Mouse (Mus musculus) CH12.LX (cell line): ENCODE data around the gene Gm20388. TPM values are rescaled to one million over a fixed set of nuclear protein-coding genes. Genes with fewer than 3 reads are reported as not detected.

ENCODE experiments used
- DNase-seq: peaks from one replicate; pipeline ENCODE4 v3.0.0-alpha.2; 2013; ENCODE audit errors: extremely low read depth
- H3K27ac ChIP-seq: 2 replicates; pipeline ENCODE4 v1.5.1; 2012; ENCODE audit warnings: low read depth, mild to moderate bottlenecking, control low read depth, moderate library complexity; ENCODE audit not compliant: insufficient read depth
- H3K27me3 ChIP-seq: replicated peaks from 2 replicates; pipeline ENCODE3; 2012; ENCODE audit warnings: inconsistent platforms
- H3K36me3 ChIP-seq, 2 experiments: replicated peaks in 1 of 2; 2 replicates each; pipeline versions ENCODE3 to v1.6.1; 2012; ENCODE audit warnings: inconsistent platforms in 1 of 2, low read length in 1 of 2, mild to moderate bottlenecking in 1 of 2, mixed read lengths in 1 of 2, moderate library complexity in 1 of 2; ENCODE audit not compliant: control insufficient read depth in 1 of 2, insufficient read depth in 1 of 2
- H3K4me1 ChIP-seq, 2 experiments: 2 replicates each; pipeline ENCODE4 v1.6.1; 2012; ENCODE audit warnings: inconsistent platforms in 1 of 2, moderate library complexity in 1 of 2; ENCODE audit not compliant: insufficient read depth in 2 of 2, control insufficient read depth in 1 of 2
- H3K4me2 ChIP-seq: 2 replicates; pipeline ENCODE4 v1.6.1; 2012; ENCODE audit warnings: low read depth, mild to moderate bottlenecking, control low read depth; ENCODE audit not compliant: poor library complexity, insufficient read depth, severe bottlenecking
- H3K4me3 ChIP-seq, 3 experiments: fragments of 150-350 bp in 1 of 3; sonication (generic) in 1 of 3; replicated peaks in 1 of 3; 2 replicates each; pipeline versions ENCODE3 to v1.5.1; 2011 to 2012; ENCODE audit warnings: low read depth in 2 of 3, low read length in 2 of 3, mild to moderate bottlenecking in 2 of 3, moderate library complexity in 2 of 3, control low read depth in 1 of 3, improper control_type of control experiment in 1 of 3, inconsistent platforms in 1 of 3, mixed read lengths in 1 of 3; ENCODE audit not compliant: poor library complexity in 1 of 3
- H3K79me2 ChIP-seq: replicated peaks from 2 replicates; pipeline ENCODE4 v1.6.1; 2012; ENCODE audit warnings: mild to moderate bottlenecking, moderate library complexity; ENCODE audit not compliant: control insufficient read depth, poor library complexity, insufficient read depth, severe bottlenecking; ENCODE audit errors: extremely low read depth
- H3K9ac ChIP-seq: 2 replicates; pipeline ENCODE4 v1.6.1; 2012; ENCODE audit warnings: low read depth, mild to moderate bottlenecking, control low read depth, moderate library complexity; ENCODE audit not compliant: insufficient read depth
- H3K9me3 ChIP-seq: replicated peaks from 2 replicates; pipeline ENCODE3; 2012; ENCODE audit warnings: low read length, inconsistent platforms, mixed read lengths
- BHLHE40 ChIP-seq: IDR thresholded peaks from 2 replicates; pipeline ENCODE4 v1.6.1; 2011; ENCODE audit warnings: mild to moderate bottlenecking, low read depth, low read length, improper control_type of control experiment
- CHD1 ChIP-seq: IDR thresholded peaks from 2 replicates; pipeline ENCODE4 v1.6.1; 2012; ENCODE audit warnings: low read depth, low read length, improper control_type of control experiment, inconsistent platforms
- CHD2 ChIP-seq: IDR thresholded peaks from 2 replicates; pipeline ENCODE4 v1.6.1; 2011; ENCODE audit warnings: low read length, improper control_type of control experiment
- E2F4 ChIP-seq: IDR thresholded peaks from 2 replicates; pipeline ENCODE4 v1.6.1; 2011; ENCODE audit warnings: low read depth, low read length, improper control_type of control experiment; ENCODE audit not compliant: insufficient replicate concordance
- ELF1 ChIP-seq: IDR thresholded peaks from 2 replicates; pipeline ENCODE4 v1.6.1; 2014; ENCODE audit warnings: low read depth, mild to moderate bottlenecking, inconsistent platforms, low read length, improper control_type of control experiment
- ETS1 ChIP-seq: conservative IDR thresholded peaks from 2 replicates; pipeline ENCODE4 v1.6.1; 2012; ENCODE audit warnings: low read depth, mild to moderate bottlenecking, inconsistent platforms, low read length, improper control_type of control experiment, moderate library complexity
- GABPA ChIP-seq: IDR thresholded peaks from 2 replicates; pipeline ENCODE4 v1.6.1; 2012; ENCODE audit warnings: low read depth, low read length, improper control_type of control experiment, inconsistent platforms; ENCODE audit not compliant: insufficient replicate concordance
- HCFC1 ChIP-seq: IDR thresholded peaks from 2 replicates; pipeline ENCODE4 v1.6.1; 2012; ENCODE audit warnings: low read depth, mild to moderate bottlenecking, inconsistent platforms, low read length, improper control_type of control experiment
- IRF4 ChIP-seq: IDR thresholded peaks from 2 replicates; pipeline ENCODE4 v1.6.1; 2014; ENCODE audit warnings: low read depth, mild to moderate bottlenecking, inconsistent platforms, low read length, improper control_type of control experiment
- JUN ChIP-seq: IDR thresholded peaks from 2 replicates; pipeline ENCODE4 v1.6.1; 2011; ENCODE audit warnings: low read depth, mild to moderate bottlenecking, low read length, improper control_type of control experiment, moderate library complexity; ENCODE audit not compliant: insufficient read depth
- JUND ChIP-seq: conservative IDR thresholded peaks from 2 replicates; pipeline ENCODE4 v1.6.1; 2011; ENCODE audit warnings: low read depth, low read length, improper control_type of control experiment
- KAT2A ChIP-seq: IDR thresholded peaks from 2 replicates; pipeline ENCODE4 v1.6.1; 2012; ENCODE audit warnings: low read length, improper control_type of control experiment, inconsistent platforms; ENCODE audit not compliant: insufficient replicate concordance
- MAX ChIP-seq: IDR thresholded peaks from 2 replicates; pipeline ENCODE4 v1.6.1; 2011; ENCODE audit warnings: low read length, improper control_type of control experiment
- MEF2A ChIP-seq: IDR thresholded peaks from 2 replicates; pipeline ENCODE4 v1.6.1; 2014; ENCODE audit warnings: low read depth, mild to moderate bottlenecking, inconsistent platforms, low read length, improper control_type of control experiment, borderline replicate concordance
- MXI1 ChIP-seq: IDR thresholded peaks from 2 replicates; pipeline ENCODE4 v1.6.1; 2011; ENCODE audit warnings: mild to moderate bottlenecking, low read depth, low read length, improper control_type of control experiment
- NELFE ChIP-seq: IDR thresholded peaks from 2 replicates; pipeline ENCODE4 v1.6.1; 2011; ENCODE audit warnings: low read depth, low read length, improper control_type of control experiment
- NRF1 ChIP-seq: IDR thresholded peaks from 2 replicates; pipeline ENCODE4 v1.6.1; 2014; ENCODE audit warnings: low read depth, mild to moderate bottlenecking, inconsistent platforms, low read length, improper control_type of control experiment, moderate library complexity
- PAX5 ChIP-seq: IDR thresholded peaks from 2 replicates; pipeline ENCODE4 v1.6.1; 2012; ENCODE audit warnings: low read length, inconsistent platforms, mixed read lengths
- POLR2A ChIP-seq: IDR thresholded peaks from 2 replicates; pipeline ENCODE4 v1.6.1; 2011; ENCODE audit warnings: low read depth, mild to moderate bottlenecking, improper control_type of control experiment, low read length
- POLR2AphosphoS2 ChIP-seq: IDR thresholded peaks from 2 replicates; pipeline ENCODE4 v1.6.1; 2011; ENCODE audit warnings: low read depth, low read length, improper control_type of control experiment
- RAD21 ChIP-seq: IDR thresholded peaks from 2 replicates; pipeline ENCODE4 v1.6.1; 2011; ENCODE audit warnings: low read depth, mild to moderate bottlenecking, low read length, improper control_type of control experiment, moderate library complexity
- RCOR1 ChIP-seq: conservative IDR thresholded peaks from 2 replicates; pipeline ENCODE4 v1.6.1; 2012; ENCODE audit warnings: low read depth, mild to moderate bottlenecking, inconsistent platforms, low read length, improper control_type of control experiment
- SIN3A ChIP-seq: IDR thresholded peaks from 2 replicates; pipeline ENCODE4 v1.6.1; 2012; ENCODE audit warnings: low read length, improper control_type of control experiment, inconsistent platforms
- SMC3 ChIP-seq: IDR thresholded peaks from 2 replicates; pipeline ENCODE4 v1.6.1; 2011; ENCODE audit warnings: low read depth, low read length, improper control_type of control experiment
- TBP ChIP-seq: conservative IDR thresholded peaks from 2 replicates; pipeline ENCODE4 v1.6.1; 2011; ENCODE audit warnings: low read depth, low read length, improper control_type of control experiment
- TCF12 ChIP-seq: IDR thresholded peaks from 2 replicates; pipeline ENCODE4 v1.6.1; 2014; ENCODE audit warnings: low read depth, mild to moderate bottlenecking, inconsistent platforms, low read length, improper control_type of control experiment
- UBTF ChIP-seq: IDR thresholded peaks from 2 replicates; pipeline ENCODE4 v1.6.1; 2012; ENCODE audit warnings: low read depth, mild to moderate bottlenecking, inconsistent platforms, low read length, improper control_type of control experiment, moderate library complexity
- USF2 ChIP-seq: conservative IDR thresholded peaks from 2 replicates; pipeline ENCODE4 v1.6.1; 2011; ENCODE audit warnings: low read depth, low read length, improper control_type of control experiment
- ZMIZ1 ChIP-seq: IDR thresholded peaks from 2 replicates; pipeline ENCODE4 v1.6.1; 2012; ENCODE audit warnings: low read depth, mild to moderate bottlenecking, inconsistent platforms, low read length, improper control_type of control experiment
- ZNF384 ChIP-seq: IDR thresholded peaks from 2 replicates; pipeline ENCODE4 v1.6.1; 2012; ENCODE audit warnings: low read depth, low read length, improper control_type of control experiment, inconsistent platforms
- dilution Hi-C: fragments of 300-500 bp; cut with MboI; formaldehyde crosslinking; loops from 2 replicates; pipeline ENCODE4 v1.14.3; 2020; ENCODE audit warnings: low sequenced_read_pairs; ENCODE audit not compliant: extremely low pct_unique_long_range_greater_than_20kb, extremely low pct_ligation_motif_present
- in situ Hi-C: fragments of 300-500 bp; cut with MboI; formaldehyde crosslinking; loops from 3 replicates; pipeline ENCODE4 v1.14.3; 2019; ENCODE audit warnings: low sequenced_read_pairs, low pct_ligation_motif_present, low pct_unique_long_range_greater_than_20kb, mixed read lengths
- polyA plus RNA-seq: library from polyadenylated mRNA; unstranded; fragments of >175 nt; gene quantifications from 2 replicates; pipeline ENCODE4 v1.2.1, GENCODE M21; 2012; ENCODE audit warnings: low read depth; ENCODE audit not compliant: insufficient read length
- total RNA-seq, 2 experiments: library from RNA; depleted of rRNA; stranded (reverse); fragments of 300-350 nt in 1 of 2; fragments of >200 nt in 1 of 2; gene quantifications; 2 replicates each; pipeline ENCODE4 v1.2.3; 2012 to 2014

The Gm20388 gene
- total and polyA plus RNA-seq, 3 experiments = 14.8 to 26.3 (median 22.2) TPM

DNA sequence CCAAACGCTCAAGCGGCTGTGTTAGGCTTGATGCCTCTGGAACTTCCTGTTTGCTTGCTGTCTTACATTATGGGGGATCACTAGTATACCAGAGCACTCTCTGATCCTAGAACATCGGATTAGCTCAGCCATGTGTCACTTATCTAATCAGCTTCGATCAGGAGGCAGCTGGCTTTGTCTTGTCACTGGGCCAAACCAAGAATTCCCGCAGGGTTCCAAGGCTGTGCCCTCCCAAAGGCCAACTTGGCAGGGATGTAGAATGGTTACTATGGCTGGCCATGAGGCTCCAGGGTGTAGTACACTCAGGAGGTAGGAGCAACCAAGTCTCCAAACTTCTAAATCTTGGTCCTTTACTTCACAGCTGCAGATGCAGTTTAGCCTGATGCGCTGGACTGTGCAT lies 2656.1 kb downstream of the Gm20388 start:
- H3K27me3 ChIP-seq = no peaks in the 10 kb centered on the region
- peak overlapping the region; percentile 56; the same call in 1 of the 2 replicates for H3K9ac ChIP-seq
- peak overlapping the region; percentile 39 for H3K4me2 ChIP-seq
- TF ChIP-seq BHLHE40 = no peak
- no peak for TF ChIP-seq ETS1
- no peak for TF ChIP-seq PAX5
- TF ChIP-seq TCF12 = no peak
- TF ChIP-seq KAT2A = no peak
- no peak for TF ChIP-seq HCFC1
- no peak for TF ChIP-seq NELFE
- no peak for TF ChIP-seq E2F4
- TF ChIP-seq POLR2AphosphoS2 = no peak
- TF ChIP-seq GABPA = no peak
- TF ChIP-seq USF2 = no peak
- TF ChIP-seq UBTF = no peak
- dilution Hi-C loops (no loop called here), in situ Hi-C loops (no loop called here)
- peak overlapping the region; percentile 75 for H3K27ac ChIP-seq
- peaks cover 26 to 50% of the 10 kb centered on the region in 2 experiments for H3K36me3 ChIP-seq
- no peak for DNase-seq
- peak overlapping the region; percentile 74 to 99 (median 80) for H3K4me3 ChIP-seq
- peaks cover 7 to 27% of the 10 kb centered on the region in 2 experiments; a peak in 2 of 4 replicates for H3K4me1 ChIP-seq
- H3K9me3 ChIP-seq = peaks cover 5% of the 10 kb centered on the region
- peaks cover 13% of the 10 kb centered on the region for H3K79me2 ChIP-seq

DNA sequence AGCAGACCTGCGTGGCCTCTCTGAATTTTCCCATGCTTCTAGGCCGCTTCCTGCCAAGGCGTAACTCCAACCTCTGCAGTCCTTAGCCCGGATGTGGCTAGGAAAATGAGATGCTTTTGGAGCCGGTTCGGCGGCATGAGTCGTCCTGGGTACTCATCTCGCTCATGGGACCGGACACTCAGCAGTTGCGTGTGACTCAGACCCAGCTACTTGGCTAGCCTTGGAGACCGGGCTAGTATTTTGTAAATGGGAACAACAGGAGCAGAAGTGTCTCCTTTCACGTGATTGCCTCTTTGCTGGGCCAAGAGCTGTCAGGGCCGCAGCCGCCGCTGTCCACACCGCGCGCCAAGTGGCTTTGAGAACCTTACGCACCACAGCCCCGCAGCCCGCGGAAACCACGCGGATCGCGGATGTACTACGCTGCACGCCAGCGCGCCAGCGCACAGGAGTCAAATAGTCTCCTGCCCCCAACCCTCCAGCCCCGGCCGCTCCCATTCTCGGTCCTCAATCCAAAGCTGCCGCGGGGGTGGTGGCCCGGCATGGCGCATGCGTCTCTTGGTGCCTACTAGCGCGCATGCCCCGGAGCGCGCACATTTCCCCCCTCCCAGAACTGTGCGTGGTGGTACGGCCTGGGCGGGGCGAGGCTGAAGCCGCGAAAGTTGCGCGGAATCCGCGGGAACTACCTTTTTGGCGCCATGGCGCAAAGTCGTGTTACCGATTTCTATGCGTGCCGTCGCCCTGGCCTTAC lies 2656.9 kb downstream of the Gm20388 start, which contains the start of gene Cdt1:
Gene Cdt1, plus strand, starts transcription at position 655 of the 748 bp plus-strand sequence.
- in situ Hi-C loops (no loop called here), dilution Hi-C loops (no loop called here)
- Histone ChIP-seq H3K79me2 (peaks cover 13% of the 10 kb centered on the region), H3K9ac (peak within 1 kb of the TSS; percentile 99), H3K36me3 (peaks cover 34 to 57% of the 10 kb centered on the region in 2 experiments), H3K4me3 (peak within 1 kb of the TSS; percentile 74 to 99 (median 80)), H3K4me1 (peaks cover 9 to 30% of the 10 kb centered on the region in 2 experiments; a peak in 3 of 4 replicates), H3K27me3 (no peaks in the 10 kb centered on the region), H3K9me3 (peaks cover 5% of the 10 kb centered on the region), H3K4me2 (peak within 1 kb of the TSS; percentile 47), H3K27ac (peak within 1 kb of the TSS; percentile 99)
- DNase-seq = peak; percentile 95
- TF ChIP-seq POLR2A (peak; percentile 90), POLR2AphosphoS2 (no peak; the same call in 1 of the 2 replicates), TBP (peak; percentile 73), BHLHE40 (peak; percentile 55), USF2 (no peak), CHD2 (peak; percentile 62), KAT2A (peak; percentile 87), PAX5 (no peak), ZNF384 (no peak), SMC3 (no peak; the same call in 1 of the 2 replicates), MAX (peak; percentile 91), IRF4 (peak; percentile 66), MXI1 (peak; percentile 90), SIN3A (peak; percentile 93), MEF2A (peak; percentile 42; the same call in 1 of the 2 replicates), RAD21 (no peak), ETS1 (no peak), RCOR1 (peak; percentile 53; the same call in 1 of the 2 replicates), NRF1 (peak; percentile 97), JUN (no peak), E2F4 (peak; percentile 99), ELF1 (peak; percentile 48), JUND (no peak), ZMIZ1 (peak; percentile 96), TCF12 (peak; percentile 90), CHD1 (peak; percentile 98)
